Mouse (Mus musculus) c-Kit-positive CD71-negative TER-119-negative erythroid progenitor cells, embryonic 14.5 days (primary cell): Measurements from ENCODE around the gene Jazf1.
A peak's percentile ranks its signal among the peaks of the same experiment; 100 is the strongest.

Source experiments
- DNase-seq: peaks from one replicate; pipeline ENCODE4 v3.0.0-alpha.2; 2013; ENCODE audit warnings: low read depth

The Jazf1 gene

DNA sequence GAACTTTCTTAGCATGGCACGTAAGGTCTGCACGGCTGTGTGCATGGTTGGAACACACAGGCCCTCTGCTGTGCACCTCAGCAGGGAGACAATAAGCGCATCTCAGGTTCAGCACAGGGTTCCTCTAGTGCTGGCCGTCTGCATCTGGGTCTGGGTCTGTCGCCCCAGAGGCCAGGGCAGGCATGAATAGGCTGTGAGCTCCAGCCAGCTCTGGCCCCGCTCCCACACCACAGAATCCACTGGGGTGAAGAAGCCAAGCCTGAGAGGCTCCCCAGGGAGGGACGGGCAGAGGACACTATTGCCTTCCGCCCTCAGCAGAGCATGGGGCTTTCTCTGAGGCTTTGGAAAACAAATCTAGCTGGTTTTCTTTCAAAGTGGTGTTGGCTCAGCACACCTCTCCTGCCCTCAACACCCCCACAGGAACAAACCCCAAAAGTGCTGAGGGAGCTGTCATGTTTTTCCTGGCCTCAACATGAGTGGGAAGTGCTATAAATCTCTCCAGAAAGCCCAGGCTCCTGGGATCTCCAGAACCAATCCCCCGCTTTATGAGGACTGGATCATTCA lies 272.3 kb downstream of the Jazf1 start:
- no peak for DNase-seq

- no peak for DNase-seq
These were observed 273.2 kb downstream of the Jazf1 start for GRCm38 (mm10) chr6:52795029-52795841.

GRCm38 (mm10) chr6:52792455-52792854 lies 276.0 kb downstream of the Jazf1 start:
- DNase-seq: no peak

DNA sequence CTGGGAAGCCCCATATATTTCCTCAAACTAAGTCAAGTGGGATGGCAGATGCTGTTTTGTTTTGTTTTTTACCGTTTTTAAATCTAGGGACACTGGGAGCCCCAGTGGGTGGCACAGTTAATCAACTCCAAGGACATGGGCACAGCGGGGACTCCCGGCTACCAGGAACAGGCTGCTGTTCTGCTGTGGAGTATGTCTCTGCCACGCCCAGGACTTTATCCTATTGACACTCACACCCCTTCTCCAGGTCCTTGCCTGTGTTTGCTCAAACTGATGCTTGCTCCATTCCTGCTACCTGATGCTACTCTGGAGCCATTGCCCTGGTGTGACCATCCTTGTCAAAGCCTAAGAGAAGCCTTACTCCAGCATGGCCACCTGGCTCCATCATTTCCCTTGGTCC lies 277.6 kb downstream of the Jazf1 start:
- DNase-seq: no peak

- DNase-seq: no peak
These were observed 278.1 kb downstream of the Jazf1 start for GRCm38 (mm10) chr6:52790316-52790715.

GRCm38 (mm10) chr6:52779546-52779945 lies 288.9 kb downstream of the Jazf1 start:
- DNase-seq: no peak

- DNase-seq: no peak
These were observed 289.9 kb downstream of the Jazf1 start for GRCm38 (mm10) chr6:52778523-52778922.

- no peak for DNase-seq
These were observed 291.4 kb downstream of the Jazf1 start for GRCm38 (mm10) chr6:52777034-52777433.

- DNase-seq: no peak
These were observed 292.5 kb downstream of the Jazf1 start for GRCm38 (mm10) chr6:52775956-52776355.

DNA sequence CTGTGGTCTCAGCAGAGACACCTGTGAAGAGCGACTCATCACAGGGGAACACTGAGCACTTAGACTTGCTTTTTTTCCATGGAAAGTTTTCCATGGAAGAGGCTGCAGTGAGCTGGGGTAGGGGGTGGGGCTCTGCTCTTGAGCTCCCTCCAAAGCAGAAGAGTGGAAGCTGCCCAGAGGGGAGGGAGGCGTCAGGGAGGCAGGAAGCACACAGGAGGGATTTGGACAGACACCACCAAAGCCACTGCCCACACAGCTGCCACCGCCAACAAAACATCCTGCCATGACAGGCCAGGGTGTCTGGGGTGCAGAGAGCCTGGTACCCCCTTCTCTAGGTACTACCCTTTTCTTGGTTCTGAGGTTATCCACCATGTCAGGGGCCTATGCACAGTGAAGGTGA lies 293.1 kb downstream of the Jazf1 start:
- no peak for DNase-seq

GRCm38 (mm10) chr6:52773132-52773531 lies 295.3 kb downstream of the Jazf1 start:
- DNase-seq: no peak

DNA sequence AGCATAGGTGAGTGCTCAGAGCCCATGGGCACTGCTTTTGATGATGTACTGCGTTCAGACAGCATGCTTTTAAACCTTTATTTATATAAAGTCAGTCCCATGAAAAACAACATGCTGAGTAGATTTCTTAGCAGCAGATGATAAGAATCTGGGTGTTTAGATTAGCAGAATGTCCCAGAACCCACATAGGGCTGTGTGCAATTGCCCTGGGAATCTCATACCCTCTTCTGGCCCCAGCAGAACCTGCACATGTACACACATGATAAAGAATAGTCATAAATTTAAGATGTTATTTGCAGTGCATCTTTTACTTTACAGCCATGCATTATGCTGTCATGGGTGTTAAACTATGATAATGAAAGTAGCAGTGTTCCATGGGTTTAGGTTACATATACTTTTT lies 297.6 kb downstream of the Jazf1 start:
- DNase-seq: no peak

- DNase-seq: no peak
These were observed 303.2 kb downstream of the Jazf1 start for GRCm38 (mm10) chr6:52765206-52765605.

GRCm38 (mm10) chr6:52752832-52753231 lies 315.6 kb downstream of the Jazf1 start:
- no peak for DNase-seq

DNA sequence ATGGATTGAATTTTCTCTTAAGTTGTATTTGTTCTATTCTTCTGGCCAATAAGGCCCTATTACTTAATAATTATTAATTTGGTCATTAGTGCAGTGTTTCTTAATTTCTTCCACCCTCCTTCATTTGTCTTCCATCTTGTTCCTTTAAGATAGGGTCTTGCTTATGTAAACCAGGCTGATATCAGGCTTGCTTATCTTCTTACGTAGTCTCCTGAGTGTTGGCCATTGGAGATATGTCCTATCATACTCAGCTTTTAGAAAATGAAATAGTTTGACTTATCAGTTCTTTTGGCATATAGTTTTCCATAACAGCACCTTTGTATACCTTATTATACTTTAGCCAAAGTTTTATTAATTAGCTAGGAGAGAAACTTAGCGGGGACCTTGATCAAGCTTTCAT lies 333.8 kb downstream of the Jazf1 start:
- DNase-seq: no peak

DNA sequence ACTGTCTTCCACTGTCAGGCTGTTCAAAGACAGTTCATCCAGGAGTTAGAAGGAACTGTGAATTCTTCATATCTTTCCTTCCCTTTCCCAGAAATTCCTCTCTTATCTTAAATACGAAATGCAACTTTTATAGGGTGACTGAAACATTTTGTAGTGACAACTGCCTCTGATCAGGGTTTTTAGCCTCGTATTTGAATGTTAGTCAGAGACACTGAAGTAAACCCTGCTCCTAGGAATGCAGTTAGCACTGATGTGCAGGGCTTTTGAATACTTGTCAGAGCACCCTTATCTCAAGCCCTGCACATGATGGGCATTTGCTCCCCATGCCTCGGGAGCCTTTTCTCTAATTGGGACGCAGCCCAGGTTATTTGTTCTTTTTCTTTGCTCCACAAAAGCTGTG lies 338.1 kb downstream of the Jazf1 start:
- no peak for DNase-seq

GRCm38 (mm10) chr6:52724805-52725439 lies 343.5 kb downstream of the Jazf1 start:
- DNase-seq: peak; percentile 47
